In genomic region chr16:29943963-29944860, GRCm38 (mm10) we compare ENCODE assay signal across 7 mouse cellular contexts.
DNase-seq lines count a peak whose midpoint lies in the region; ATAC-seq lines count a peak whose summit lies in the region.

No protein-coding gene starts in this region.

- ATAC-seq in megakaryocyte-erythroid progenitor cell, adult 5-6 weeks (replicated peaks; ENCODE audit: low FRiP score, low TSS enrichment, poor library complexity, severe bottlenecking), result no peak

- DNase-seq in 3134 (ENCODE audit: extremely low read depth, insufficient read length, low spot score), result peak; percentile 43
- DNase-seq in Muller cell, postnatal 12 days (ENCODE audit: inconsistent ontology term), result peak; percentile 47
- peak; percentile 87 for DNase-seq in fibroblast of lung, adult 2 months (ENCODE audit: low read depth)
- DNase-seq in kidney, postnatal 10 days, result peak; percentile 83
- DNase-seq in lung, postnatal 36 days, result peak; percentile 95
- no peak for DNase-seq in neural tube, embryonic 10.5 days (ENCODE audit: extremely low spot score, low spot score)
